Mouse (Mus musculus): ENCODE data around the gene Gm20388. TPM values are rescaled to one million over a fixed set of nuclear protein-coding genes. Genes with fewer than 3 reads are reported as not detected.

The Gm20388 gene
- polyA plus RNA-seq, 1 experiment from 2014 or later: not detected

DNA sequence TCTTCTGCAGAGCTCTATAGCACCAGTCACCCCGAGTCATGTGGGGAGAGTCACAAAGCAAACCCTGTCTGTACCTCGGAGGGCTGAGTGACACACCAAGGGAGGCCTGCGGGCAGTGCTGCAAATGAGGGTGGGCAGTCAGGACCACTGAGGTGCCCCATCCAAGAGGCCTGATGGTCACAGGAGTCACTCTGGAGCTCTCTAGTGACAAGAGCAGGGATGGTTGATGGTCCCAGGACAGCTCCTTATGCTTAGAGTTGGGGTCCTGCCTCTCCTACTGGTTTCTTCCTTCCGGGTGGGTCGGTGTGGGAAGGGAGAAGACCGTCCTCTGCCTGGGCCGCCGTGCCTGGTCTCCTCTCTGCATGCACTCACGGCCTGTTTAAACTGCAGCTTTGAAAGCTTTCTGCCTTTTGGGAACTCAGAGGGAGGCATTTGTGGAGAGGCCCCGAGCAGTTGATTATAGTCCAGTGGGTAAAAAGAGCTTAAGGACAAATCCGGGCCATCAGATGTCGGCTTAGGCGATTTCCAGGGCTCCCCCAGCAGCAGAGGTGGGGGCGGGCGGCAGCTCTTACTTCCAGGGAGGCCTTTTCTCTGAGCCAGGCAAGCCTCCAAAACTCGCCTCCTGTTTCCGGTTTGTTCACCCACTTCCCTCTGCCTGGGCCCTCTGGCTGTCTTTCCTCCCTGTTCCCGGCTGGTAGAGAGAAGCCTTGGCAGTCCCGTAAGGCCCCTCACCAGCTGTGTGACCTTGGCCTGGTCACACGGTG lies 516.2 kb downstream of the Gm20388 start:
- Histone ChIP-seq H3K36me3 (ENCODE audit: control insufficient read depth, insufficient read depth, low read length) (no peaks in the 10 kb centered on the region), H3K4me2 (replicated peaks; ENCODE audit: low read depth) (no peak overlapping the region), H3K9ac (ENCODE audit: low read length) (0 out of 2 replicates have a peak overlapping the region, but pooled peaks have one; percentile 31), H3K27ac (replicated peaks) (no peak overlapping the region), H3K27me3 (ENCODE audit: control insufficient read depth, insufficient read depth, low read length) (no peaks in the 10 kb centered on the region), H3K4me1 (replicated peaks; ENCODE audit: control insufficient read depth, insufficient read depth) (peaks cover 8% of the 10 kb centered on the region; the same call in 1 of the 2 replicates), H3K4me3 (ENCODE audit: low read depth, low read length) (no peak overlapping the region), H3K9me3 (ENCODE audit: control insufficient read depth, low read length) (no peaks in the 10 kb centered on the region)
- no peak for TF ChIP-seq CTCF (IDR thresholded peaks at IDR 0.05; ENCODE audit: low read depth)
- no peak for TF ChIP-seq EP300 (optimal IDR thresholded peaks at IDR 0.05)
- ATAC-seq (ENCODE audit: low FRiP score, low TSS enrichment): no peak
- DNase-seq (ENCODE audit: low spot score): no peak
- WGBS: 40% methylated on average over 20 of the region's 20 CpGs

DNA sequence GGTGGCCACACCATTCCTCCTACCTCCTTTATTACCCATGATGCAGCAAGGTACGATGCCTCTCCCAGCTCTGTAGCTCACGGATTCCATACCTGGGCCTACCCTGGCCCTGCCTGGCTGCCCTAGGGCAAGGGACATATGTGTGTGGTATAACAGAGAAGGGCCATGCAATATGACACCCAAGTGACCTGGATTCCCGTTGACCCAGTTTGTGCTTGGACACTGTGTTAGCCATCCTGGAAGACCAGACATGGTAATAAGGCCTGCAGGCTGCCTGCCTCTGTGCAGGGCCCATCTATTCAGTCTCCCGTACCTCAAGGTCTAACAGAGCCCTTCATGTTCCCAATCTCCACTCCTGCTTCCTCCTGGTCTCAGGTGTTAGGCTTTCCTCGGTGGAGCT lies 517.9 kb downstream of the Gm20388 start:
- ATAC-seq (ENCODE audit: low FRiP score, low TSS enrichment): no peak
- no peak overlapping the region for H3K27ac ChIP-seq (replicated peaks)
- no peak overlapping the region for H3K9ac ChIP-seq (ENCODE audit: low read length)
- H3K9me3 ChIP-seq (ENCODE audit: control insufficient read depth, low read length): no peaks in the 10 kb centered on the region
- peaks cover 8% of the 10 kb centered on the region; the same call in 1 of the 2 replicates for H3K4me1 ChIP-seq (replicated peaks; ENCODE audit: control insufficient read depth, insufficient read depth)
- no peaks in the 10 kb centered on the region for H3K27me3 ChIP-seq (ENCODE audit: control insufficient read depth, insufficient read depth, low read length)
- no peak for DNase-seq (ENCODE audit: low spot score)
- no peak overlapping the region for H3K4me2 ChIP-seq (replicated peaks; ENCODE audit: low read depth)
- no peaks in the 10 kb centered on the region for H3K36me3 ChIP-seq (ENCODE audit: control insufficient read depth, insufficient read depth, low read length)
- WGBS: 86% methylated on average over 5 of the region's 5 CpGs
- TF ChIP-seq EP300 (optimal IDR thresholded peaks at IDR 0.05) (no peak), CTCF (IDR thresholded peaks at IDR 0.05; ENCODE audit: low read depth) (no peak)
- H3K4me3 ChIP-seq (ENCODE audit: low read depth, low read length): no peak overlapping the region

DNA sequence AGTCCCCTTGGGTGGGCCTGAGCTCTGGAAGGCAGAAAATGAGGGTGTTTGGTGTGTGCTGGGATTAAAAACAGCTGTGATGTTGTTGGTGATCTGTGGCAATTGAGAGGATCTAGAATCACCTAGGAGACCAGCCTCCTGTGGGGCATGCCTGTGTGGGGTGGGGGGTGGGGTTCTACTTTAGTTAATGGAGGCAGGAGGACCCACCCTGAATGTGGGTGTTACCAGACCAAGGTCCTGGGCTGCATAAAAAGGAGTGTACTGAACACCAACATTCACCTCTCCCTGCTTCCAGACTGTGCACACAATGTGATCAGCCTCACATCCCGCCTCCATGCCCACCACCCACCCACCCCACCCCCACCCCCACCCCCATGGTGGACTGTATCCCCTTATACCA lies 518.5 kb downstream of the Gm20388 start:
- 100% methylated on average over 1 of the region's 1 CpGs for WGBS
- peaks cover 8% of the 10 kb centered on the region; the same call in 1 of the 2 replicates for H3K4me1 ChIP-seq (replicated peaks; ENCODE audit: control insufficient read depth, insufficient read depth)
- ATAC-seq (ENCODE audit: low FRiP score, low TSS enrichment) (no peak), DNase-seq (ENCODE audit: low spot score) (no peak)
- no peaks in the 10 kb centered on the region for H3K9me3 ChIP-seq (ENCODE audit: control insufficient read depth, low read length)
- TF ChIP-seq CTCF (IDR thresholded peaks at IDR 0.05; ENCODE audit: low read depth) (no peak), EP300 (optimal IDR thresholded peaks at IDR 0.05) (no peak)
- no peak overlapping the region for H3K9ac ChIP-seq (ENCODE audit: low read length)
- H3K27me3 ChIP-seq (ENCODE audit: control insufficient read depth, insufficient read depth, low read length): no peaks in the 10 kb centered on the region
- H3K27ac ChIP-seq (replicated peaks): no peak overlapping the region
- H3K4me3 ChIP-seq (ENCODE audit: low read depth, low read length): no peak overlapping the region
- H3K36me3 ChIP-seq (ENCODE audit: control insufficient read depth, insufficient read depth, low read length): no peaks in the 10 kb centered on the region
- H3K4me2 ChIP-seq (replicated peaks; ENCODE audit: low read depth): no peak overlapping the region

GRCm38 (mm10) chr8:120431042-120431441 lies 520.4 kb downstream of the Gm20388 start:
- H3K27ac ChIP-seq (replicated peaks): no peak overlapping the region
- H3K4me1 ChIP-seq (replicated peaks; ENCODE audit: control insufficient read depth, insufficient read depth): no peaks in the 10 kb centered on the region; the same call in 1 of the 2 replicates
- H3K9ac ChIP-seq (ENCODE audit: low read length): no peak overlapping the region
- no peaks in the 10 kb centered on the region for H3K9me3 ChIP-seq (ENCODE audit: control insufficient read depth, low read length)
- ATAC-seq (ENCODE audit: low FRiP score, low TSS enrichment): no peak; the same call in 1 of the 2 replicates
- H3K4me3 ChIP-seq (ENCODE audit: low read depth, low read length): no peak overlapping the region
- H3K4me2 ChIP-seq (replicated peaks; ENCODE audit: low read depth): no peak overlapping the region
- DNase-seq (ENCODE audit: low spot score): no peak
- WGBS: 91% methylated on average over 12 of the region's 12 CpGs
- H3K36me3 ChIP-seq (ENCODE audit: control insufficient read depth, insufficient read depth, low read length): no peaks in the 10 kb centered on the region
- TF ChIP-seq CTCF (IDR thresholded peaks at IDR 0.05; ENCODE audit: low read depth) (no peak), EP300 (optimal IDR thresholded peaks at IDR 0.05) (no peak)
- H3K27me3 ChIP-seq (ENCODE audit: control insufficient read depth, insufficient read depth, low read length): no peaks in the 10 kb centered on the region

- WGBS: 78% methylated on average over 7 of the region's 7 CpGs
- H3K4me2 ChIP-seq (replicated peaks; ENCODE audit: low read depth): no peak overlapping the region
- no peak overlapping the region for H3K4me3 ChIP-seq (ENCODE audit: low read depth, low read length)
- H3K36me3 ChIP-seq (ENCODE audit: control insufficient read depth, insufficient read depth, low read length): no peaks in the 10 kb centered on the region
- H3K27ac ChIP-seq (replicated peaks): no peak overlapping the region
- no peaks in the 10 kb centered on the region for H3K27me3 ChIP-seq (ENCODE audit: control insufficient read depth, insufficient read depth, low read length)
- H3K9me3 ChIP-seq (ENCODE audit: control insufficient read depth, low read length): no peaks in the 10 kb centered on the region
- ATAC-seq (ENCODE audit: low FRiP score, low TSS enrichment) (no peak), DNase-seq (ENCODE audit: low spot score) (no peak)
- no peak overlapping the region for H3K9ac ChIP-seq (ENCODE audit: low read length)
- TF ChIP-seq CTCF (IDR thresholded peaks at IDR 0.05; ENCODE audit: low read depth) (no peak), EP300 (optimal IDR thresholded peaks at IDR 0.05) (no peak)
- no peaks in the 10 kb centered on the region; the same call in 1 of the 2 replicates for H3K4me1 ChIP-seq (replicated peaks; ENCODE audit: control insufficient read depth, insufficient read depth)
These were observed 521.8 kb downstream of the Gm20388 start for GRCm38 (mm10) chr8:120432438-120432837.

GRCm38 (mm10) chr8:120433143-120433542 lies 522.5 kb downstream of the Gm20388 start:
- TF ChIP-seq EP300 (optimal IDR thresholded peaks at IDR 0.05) (no peak), CTCF (IDR thresholded peaks at IDR 0.05; ENCODE audit: low read depth) (no peak)
- H3K4me1 ChIP-seq (replicated peaks; ENCODE audit: control insufficient read depth, insufficient read depth): peaks cover 3% of the 10 kb centered on the region
- no peak for ATAC-seq (ENCODE audit: low FRiP score, low TSS enrichment)
- 72% methylated on average over 7 of the region's 7 CpGs for WGBS
- no peak for DNase-seq (ENCODE audit: low spot score)
- H3K27ac ChIP-seq (replicated peaks): no peak overlapping the region
- H3K27me3 ChIP-seq (ENCODE audit: control insufficient read depth, insufficient read depth, low read length): no peaks in the 10 kb centered on the region
- no peaks in the 10 kb centered on the region for H3K36me3 ChIP-seq (ENCODE audit: control insufficient read depth, insufficient read depth, low read length)
- H3K4me3 ChIP-seq (ENCODE audit: low read depth, low read length): no peak overlapping the region
- no peak overlapping the region for H3K4me2 ChIP-seq (replicated peaks; ENCODE audit: low read depth)
- H3K9me3 ChIP-seq (ENCODE audit: control insufficient read depth, low read length): no peaks in the 10 kb centered on the region
- no peak overlapping the region for H3K9ac ChIP-seq (ENCODE audit: low read length)
